8 mouse cellular contexts compared by ENCODE assay signal in genomic region chr12:52097650-52098070, GRCm38 (mm10). TPM values are rescaled to one million over a fixed set of nuclear protein-coding genes. Genes with fewer than 3 reads are reported as not detected.
DNase-seq lines count a peak whose midpoint lies in the region; ATAC-seq lines count a peak whose summit lies in the region.

TSS of gene Nubpl (plus strand) at chr12:52097737.

- peak; percentile 99 for ATAC-seq in hindbrain, embryonic 16.5 days

- no peaks in the 10 kb centered on the region for H3K36me3 ChIP-seq in hindbrain, embryonic 16.5 days (ENCODE audit: control insufficient read depth, insufficient read depth, low read length)
- H3K36me3 ChIP-seq in macrophage (ENCODE audit: inconsistent target), result no peaks in the 10 kb centered on the region

- no peaks in the 10 kb centered on the region for H3K79me2 ChIP-seq in macrophage (ENCODE audit: inconsistent target)

- H3K9me3 ChIP-seq in hindbrain, embryonic 16.5 days (ENCODE audit: control insufficient read depth, low read length), result no peaks in the 10 kb centered on the region

- H3K27me3 ChIP-seq in hindbrain, embryonic 16.5 days (replicated peaks; ENCODE audit: control insufficient read depth, insufficient read depth, low read length), result no peaks in the 10 kb centered on the region

- peak within 1 kb of the TSS; percentile 84 for H3K4me3 ChIP-seq in hindbrain, embryonic 16.5 days (ENCODE audit: low read length)
- peak within 1 kb of the TSS; percentile 41 for H3K4me3 ChIP-seq in macrophage (ENCODE audit: inconsistent target)

- under 1% methylated on average over 32 of the region's 32 CpGs for WGBS in hindbrain, embryonic 16.5 days
- WGBS in macrophage (ENCODE audit: missing documents), result under 1% methylated on average over 32 of the region's 32 CpGs

- H3K9ac ChIP-seq in hindbrain, embryonic 16.5 days (ENCODE audit: low read depth, low read length), result peak within 1 kb of the TSS; percentile 89

- peak; percentile 83 for DNase-seq in WW6 (ENCODE audit: low read depth, low spot score)
- DNase-seq in cerebellum, postnatal 4 days (ENCODE audit: low spot score in 2 of 2), result peak; percentile 97
- DNase-seq in gastrocnemius, adult 18-20 months (ENCODE audit: low spot score), result peak; percentile 94
- peak; percentile 95 to 96 for DNase-seq in left cerebral cortex, adult 18-20 months (ENCODE audit: low spot score in 2 of 2)
- DNase-seq in right cerebral cortex, adult 18-20 months, result peak; percentile 95
- peak; percentile 90 for DNase-seq in urinary bladder, postnatal 10 days (ENCODE audit: low spot score)

- peaks cover 8% of the 10 kb centered on the region for H3K4me1 ChIP-seq in hindbrain, embryonic 16.5 days (ENCODE audit: control insufficient read depth, insufficient read depth, low read depth, low read length)

- H3K27ac ChIP-seq in hindbrain, embryonic 16.5 days (ENCODE audit: low read depth, low read length), result peak within 1 kb of the TSS; percentile 73
- no peak within 1 kb of the TSS for H3K27ac ChIP-seq in macrophage

- peak within 1 kb of the TSS; percentile 64 for H3K4me2 ChIP-seq in hindbrain, embryonic 16.5 days (ENCODE audit: low read length)

RNA-seq across cellular contexts. Expression of gene Nubpl, which starts in this region (rescaled TPM):
- total RNA-seq in gastrocnemius, adult 18-20 months (2021), result 1 to 10 TPM; 4.4 to 6.7 TPM
- 7.5 and 8.7 TPM in 2 replicates for polyA plus RNA-seq in hindbrain, embryonic 16.5 days (2015; fragmentation: Nextera tagmentation; extraction: Ambion mirVana)
- 1 to 10 TPM; 4.5 to 4.6 TPM for total RNA-seq in left cerebral cortex, adult 18-20 months (2021)
- total RNA-seq in macrophage (2018; cell fraction: chromatin; rRNA removed), result 10 to 100 TPM in 11 of 26 experiments, 1 to 10 TPM in 15; 1.3 to 16.4 (median 9.6) TPM
- 1 to 10 TPM; 2.2 to 3.4 (median 2.7) TPM for total RNA-seq in macrophage (2018; cell fraction: cytosol; rRNA removed)
- total RNA-seq in macrophage (2018; cell fraction: nucleus; rRNA removed), result 10 to 100 TPM in 1 of 26 experiments, 1 to 10 TPM in 25; 1.4 to 12.3 (median 5.1) TPM
- 2.1 to 4.9 TPM (median 2.2 TPM) in 3 replicates for polyA plus RNA-seq in macrophage (2018)
